Mouse (Mus musculus): ENCODE data around the gene Ndufa5.

The Ndufa5 gene

DNA sequence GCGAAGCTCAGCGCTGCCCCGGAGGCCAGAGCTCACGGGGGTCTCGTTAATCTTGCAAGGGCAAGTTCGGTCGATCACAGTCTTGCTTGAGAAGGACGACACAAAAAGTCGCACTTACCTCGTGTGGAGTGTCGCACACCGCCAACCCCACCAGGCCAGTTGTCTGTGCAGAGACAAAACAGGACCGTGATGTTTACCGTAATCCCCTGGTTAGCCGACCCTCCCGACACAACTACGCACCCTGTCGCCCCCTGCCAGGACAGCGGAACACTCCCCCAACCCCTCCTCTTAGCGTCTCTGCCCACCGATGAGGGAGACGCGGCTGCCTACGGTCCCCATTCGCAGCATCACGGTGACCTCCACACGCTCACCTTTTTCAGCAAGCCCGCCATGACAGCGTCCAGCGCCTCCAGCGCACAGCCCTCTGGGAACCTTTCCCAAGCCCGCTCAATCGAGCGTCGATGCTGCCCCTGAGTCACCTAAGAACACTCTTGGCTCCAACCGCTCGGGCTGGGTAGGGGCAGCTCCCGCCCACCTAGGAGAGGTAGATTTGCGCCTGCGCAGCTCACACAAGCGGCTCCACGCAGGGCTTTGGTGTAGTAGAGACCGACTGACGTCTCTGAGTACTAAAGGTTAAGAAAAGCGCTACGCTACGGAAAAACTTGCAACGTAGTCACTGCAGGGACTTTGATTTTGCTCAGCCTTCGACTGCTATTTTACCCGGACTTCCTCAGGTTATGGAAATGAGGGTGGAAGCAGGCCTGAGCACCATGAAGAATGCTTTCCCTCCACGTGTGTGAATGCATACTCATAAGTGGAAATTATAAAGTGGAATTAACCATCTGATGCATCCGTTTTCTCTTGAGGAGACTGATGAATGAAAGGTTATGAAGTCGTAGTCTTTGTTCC is at the start of gene Ndufa5:
TSS of gene Ndufa5 (minus strand) at position 859 of the 909 bp plus-strand sequence.
- in situ Hi-C loops (cut with MboI; ENCODE audit: unreplicated experiment in 2 of 2): loop anchor here (5.0 to 25.0 kb wide), 5 partner anchors 100 to 1285 kb away; partner anchors contain the start of gene Pot1a (in 2 of the 2)

DNA sequence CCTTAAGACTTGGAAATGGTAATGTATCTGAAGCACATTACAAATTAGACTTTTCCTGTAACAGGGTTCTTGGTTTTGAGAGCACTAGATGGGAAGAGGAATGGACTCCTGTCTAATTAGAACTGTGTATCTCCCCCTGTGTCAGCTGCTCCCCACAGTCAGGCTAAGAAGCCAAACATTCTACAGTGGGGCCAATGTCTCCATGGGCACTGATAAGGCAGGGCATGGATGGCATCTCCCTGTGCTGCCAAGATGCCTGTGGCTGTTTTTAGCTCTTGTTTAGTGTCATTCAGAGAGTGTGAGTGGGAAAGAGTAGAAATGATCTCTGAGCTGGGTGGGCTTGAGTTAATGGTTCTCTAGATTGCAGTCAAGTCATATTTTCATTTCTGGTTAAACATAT is 45.5 kb upstream of the Ndufa5 start:
- in situ Hi-C loops (cut with MboI; ENCODE audit: unreplicated experiment in 2 of 2): no loop called here

DNA sequence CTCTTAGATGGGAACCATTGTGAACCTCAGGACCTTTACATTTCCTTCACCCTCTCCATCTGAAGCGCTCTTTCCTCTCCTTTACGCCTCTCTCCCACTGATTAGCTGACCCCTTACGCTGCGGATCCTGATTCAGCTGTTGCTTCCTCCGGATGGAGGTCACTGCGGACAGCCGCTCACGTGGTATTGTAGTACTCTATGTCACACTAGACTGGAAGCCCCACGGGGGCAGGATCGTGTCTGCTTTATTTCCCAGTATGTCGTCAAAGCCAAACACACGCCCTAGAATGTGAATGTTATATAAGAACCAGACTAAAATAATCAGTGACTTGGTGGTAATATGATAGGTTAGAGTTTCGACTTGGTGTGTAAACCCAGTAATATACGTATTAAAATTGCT is 44.6 kb upstream of the Ndufa5 start:
- in situ Hi-C loops (cut with MboI; ENCODE audit: unreplicated experiment in 2 of 2): no loop called here

DNA sequence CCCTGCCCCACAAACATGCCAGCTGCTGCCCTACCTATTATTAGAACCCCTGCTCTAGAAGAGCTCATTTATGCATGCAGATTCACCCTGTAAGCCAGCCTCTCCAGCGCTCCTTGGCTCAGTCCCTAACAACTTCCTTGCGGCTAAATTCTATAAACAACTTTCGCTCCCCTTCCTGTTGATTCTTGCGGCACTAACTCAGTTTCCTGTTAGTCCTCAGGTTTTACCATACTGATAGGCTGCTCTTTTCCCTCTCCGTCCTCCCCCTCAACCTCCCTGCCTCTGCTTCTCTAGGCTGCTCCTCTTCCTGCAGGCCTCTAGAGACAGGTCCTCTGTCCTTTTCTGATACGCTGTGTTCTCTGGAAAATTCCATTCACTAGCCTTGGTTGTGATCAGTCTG is 43.3 kb upstream of the Ndufa5 start:
- in situ Hi-C loops (cut with MboI; ENCODE audit: unreplicated experiment in 2 of 2): no loop called here

- in situ Hi-C loops (cut with MboI; ENCODE audit: unreplicated experiment in 2 of 2): no loop called here
These were observed 42.5 kb upstream of the Ndufa5 start for GRCm38 (mm10) chr6:24570278-24570677.

- in situ Hi-C loops (cut with MboI; ENCODE audit: unreplicated experiment in 2 of 2): no loop called here
These were observed 41.9 kb upstream of the Ndufa5 start for GRCm38 (mm10) chr6:24569711-24570110.

DNA sequence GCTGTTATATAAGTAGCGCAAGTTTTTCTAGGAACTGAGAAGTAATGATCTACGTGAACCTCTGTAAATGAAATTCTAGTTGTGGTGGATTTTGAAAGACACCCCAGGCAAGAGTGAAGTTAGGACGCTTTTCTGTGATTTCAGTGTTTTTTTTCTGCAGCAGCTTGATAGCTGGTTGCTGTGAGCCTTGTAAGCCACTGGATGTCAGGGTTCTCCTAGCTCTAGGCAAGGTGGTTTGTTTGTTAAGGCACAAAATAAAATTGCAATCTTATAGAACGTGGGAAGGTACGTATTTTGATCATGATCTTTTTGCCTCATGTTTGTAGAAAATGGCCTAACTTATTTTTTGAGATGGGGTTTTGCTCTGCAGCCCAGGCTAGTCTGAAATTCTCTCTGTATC is 41.1 kb upstream of the Ndufa5 start:
- in situ Hi-C loops (cut with MboI; ENCODE audit: unreplicated experiment in 2 of 2): no loop called here

DNA sequence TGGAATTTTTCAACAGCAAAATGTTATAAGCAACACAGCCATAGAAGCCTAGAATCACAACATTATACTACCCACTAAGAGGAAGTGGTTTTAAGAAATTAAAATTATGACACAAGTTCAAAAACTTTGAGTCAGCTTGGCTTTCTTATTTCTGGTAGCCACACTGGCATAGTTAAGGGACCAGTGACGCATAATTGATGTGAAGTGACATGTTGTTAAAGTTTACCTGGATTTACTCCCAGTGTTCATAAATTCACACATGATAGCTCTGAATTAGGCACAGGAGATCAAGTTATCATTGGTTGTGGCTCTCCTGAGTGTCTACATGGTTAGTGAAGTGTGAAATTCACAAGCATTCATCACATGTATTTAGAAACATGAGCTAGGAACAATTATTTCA is 37.1 kb upstream of the Ndufa5 start:
- in situ Hi-C loops (cut with MboI; ENCODE audit: unreplicated experiment in 2 of 2): no loop called here

GRCm38 (mm10) chr6:24564081-24564480 is 36.3 kb upstream of the Ndufa5 start:
- in situ Hi-C loops (cut with MboI; ENCODE audit: unreplicated experiment in 2 of 2): no loop called here

DNA sequence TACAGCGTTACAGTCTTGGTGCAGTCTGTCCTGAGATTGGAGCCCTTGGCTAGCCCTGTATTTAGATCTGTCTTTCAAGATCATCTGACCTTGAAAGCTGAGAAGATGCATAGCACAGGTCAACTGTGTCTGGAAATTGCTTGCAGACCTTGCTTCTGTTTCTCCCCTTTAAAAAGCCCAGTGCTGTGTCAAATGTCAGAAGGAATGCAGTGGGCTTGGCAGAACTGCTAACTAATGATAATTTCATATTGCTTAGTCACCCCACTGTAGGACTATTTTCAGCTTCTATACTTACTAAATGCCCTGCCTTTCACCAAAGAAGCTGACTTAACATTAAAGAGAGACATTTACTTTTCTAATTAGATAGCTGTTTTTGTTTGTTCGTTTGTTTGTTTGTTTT is 27.7 kb upstream of the Ndufa5 start:
- in situ Hi-C loops (cut with MboI; ENCODE audit: unreplicated experiment in 2 of 2): no loop called here

GRCm38 (mm10) chr6:24554427-24555086 is 26.7 kb upstream of the Ndufa5 start:
- in situ Hi-C loops (cut with MboI; ENCODE audit: unreplicated experiment in 2 of 2): no loop called here

GRCm38 (mm10) chr6:24552046-24552445 is 24.2 kb upstream of the Ndufa5 start:
- in situ Hi-C loops (cut with MboI; ENCODE audit: unreplicated experiment in 2 of 2): no loop called here

DNA sequence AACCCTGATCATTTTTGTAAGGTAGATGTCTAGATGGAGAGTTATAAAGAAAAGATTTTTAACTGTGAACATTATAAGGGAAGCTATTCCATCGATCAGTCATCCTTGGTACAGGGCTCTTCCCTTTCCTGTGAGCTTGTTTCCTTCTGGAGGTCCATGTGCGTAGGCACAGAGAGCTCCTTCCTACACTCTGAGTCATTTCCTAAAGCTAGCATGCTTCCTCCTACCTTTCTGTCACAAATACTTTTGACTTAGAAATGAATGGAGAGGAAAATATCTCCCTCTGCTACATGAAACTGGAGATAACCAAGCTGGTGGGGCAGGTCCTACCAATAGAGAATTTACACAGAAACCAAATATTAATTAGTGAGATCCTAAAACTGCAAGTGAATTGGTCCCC is 22.0 kb upstream of the Ndufa5 start:
- in situ Hi-C loops (cut with MboI; ENCODE audit: unreplicated experiment in 2 of 2): loop anchor here (25.0 kb wide), 2 partner anchors 338 to 1262 kb away; partner anchors contain the start of gene Pot1a (in 1 of the 2)

- in situ Hi-C loops (cut with MboI; ENCODE audit: unreplicated experiment in 2 of 2): loop anchor here (25.0 kb wide), 2 partner anchors 340 to 1265 kb away; partner anchors contain the start of gene Pot1a (in 1 of the 2)
These were observed 19.1 kb upstream of the Ndufa5 start for GRCm38 (mm10) chr6:24546716-24547420.

- in situ Hi-C loops (cut with MboI; ENCODE audit: unreplicated experiment in 2 of 2): loop anchor here (25.0 kb wide), 2 partner anchors 344 to 1269 kb away; partner anchors contain the start of gene Pot1a (in 1 of the 2)
These were observed 15.3 kb upstream of the Ndufa5 start for GRCm38 (mm10) chr6:24543119-24543591.

GRCm38 (mm10) chr6:24542393-24542792 is 14.6 kb upstream of the Ndufa5 start:
- in situ Hi-C loops (cut with MboI; ENCODE audit: unreplicated experiment in 2 of 2): loop anchor here (25.0 kb wide), 2 partner anchors 345 to 1270 kb away; partner anchors contain the start of gene Pot1a (in 1 of the 2)

DNA sequence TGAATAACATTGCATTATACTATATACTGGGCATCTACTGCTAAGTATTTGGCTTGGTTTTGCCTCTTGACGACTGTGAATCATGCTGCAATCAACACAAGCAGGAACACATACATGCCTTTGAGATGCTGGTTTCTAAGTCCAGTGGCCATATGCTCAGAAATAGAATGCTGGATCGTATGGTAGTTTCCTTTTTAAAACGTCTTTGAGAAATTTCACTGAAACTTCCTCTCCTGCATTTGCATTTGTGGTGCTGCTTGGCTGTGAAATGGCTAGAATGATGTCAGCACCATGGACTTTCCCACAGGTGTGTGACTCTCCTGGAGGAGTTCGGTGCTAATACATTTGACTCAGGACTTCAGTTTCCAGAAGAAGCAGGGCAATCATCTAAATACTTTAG is 12.3 kb upstream of the Ndufa5 start:
- in situ Hi-C loops (cut with MboI; ENCODE audit: unreplicated experiment in 2 of 2): loop anchor here (25.0 kb wide), 2 partner anchors 347 to 1272 kb away; partner anchors contain the start of gene Pot1a (in 1 of the 2)

DNA sequence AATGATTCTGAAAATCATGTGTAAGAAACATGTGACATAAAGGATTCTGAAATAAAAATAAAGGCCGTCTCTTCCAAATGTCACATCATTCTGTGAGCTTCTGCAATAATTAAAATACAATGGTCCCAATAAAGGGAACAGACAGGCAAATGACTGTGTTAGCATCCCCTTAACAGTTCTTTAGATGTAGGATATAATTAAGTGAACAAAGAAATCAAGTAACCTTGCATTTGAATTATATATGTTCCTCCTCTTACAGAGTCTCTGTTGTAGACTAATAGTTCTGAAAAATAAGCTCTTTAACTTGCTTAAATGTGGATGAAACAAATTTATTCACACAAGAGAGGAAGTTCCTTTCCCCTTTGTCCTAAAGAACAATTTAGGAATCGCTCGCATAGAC is 10.6 kb upstream of the Ndufa5 start:
- in situ Hi-C loops (cut with MboI; ENCODE audit: unreplicated experiment in 2 of 2): loop anchor here (25.0 kb wide), 2 partner anchors 349 to 1274 kb away; partner anchors contain the start of gene Pot1a (in 1 of the 2)

- in situ Hi-C loops (cut with MboI; ENCODE audit: unreplicated experiment in 2 of 2): loop anchor here (25.0 kb wide), 2 partner anchors 354 to 1279 kb away; partner anchors contain the start of gene Pot1a (in 1 of the 2)
These were observed 5.0 kb upstream of the Ndufa5 start for GRCm38 (mm10) chr6:24532804-24533203.
